Mouse (Mus musculus): ENCODE data around the gene Mgst3. TPM values are rescaled to one million over a fixed set of nuclear protein-coding genes. Genes with fewer than 3 reads are reported as not detected.

Gene Mgst3
- polyA plus RNA-seq, 1 experiment from 2014 or later = 223 TPM

GRCm38 (mm10) chr1:167386466-167386865, 7.2 kb downstream of the Mgst3 start:
- Histone ChIP-seq H3K4me1 (no peaks in the 10 kb centered on the region), H3K4me3 (replicated peaks) (no peak overlapping the region), H3K9ac (replicated peaks) (no peak overlapping the region), H3K27ac (replicated peaks) (no peak overlapping the region), H3K27me3 (replicated peaks) (peaks cover 9% of the 10 kb centered on the region; the same call in 1 of the 2 replicates), H3K4me2 (no peak overlapping the region), H3K36me3 (no peaks in the 10 kb centered on the region), H3K9me3 (replicated peaks) (no peaks in the 10 kb centered on the region)
- ATAC-seq (ENCODE audit: low FRiP score) = no peak
- 41% methylated on average over 1 of the region's 2 CpGs for WGBS

- no peak for ATAC-seq (ENCODE audit: low FRiP score)
- Histone ChIP-seq H3K9me3 (replicated peaks) (no peaks in the 10 kb centered on the region), H3K4me1 (no peaks in the 10 kb centered on the region), H3K9ac (replicated peaks) (no peak overlapping the region), H3K27ac (replicated peaks) (no peak overlapping the region), H3K27me3 (replicated peaks) (peaks cover 9% of the 10 kb centered on the region; the same call in 1 of the 2 replicates), H3K4me2 (no peak overlapping the region), H3K36me3 (no peaks in the 10 kb centered on the region), H3K4me3 (replicated peaks) (no peak overlapping the region)
- WGBS = 78% methylated on average over 5 of the region's 5 CpGs
Observed at GRCm38 (mm10) chr1:167385636-167386035, 8.0 kb downstream of the Mgst3 start.

DNA sequence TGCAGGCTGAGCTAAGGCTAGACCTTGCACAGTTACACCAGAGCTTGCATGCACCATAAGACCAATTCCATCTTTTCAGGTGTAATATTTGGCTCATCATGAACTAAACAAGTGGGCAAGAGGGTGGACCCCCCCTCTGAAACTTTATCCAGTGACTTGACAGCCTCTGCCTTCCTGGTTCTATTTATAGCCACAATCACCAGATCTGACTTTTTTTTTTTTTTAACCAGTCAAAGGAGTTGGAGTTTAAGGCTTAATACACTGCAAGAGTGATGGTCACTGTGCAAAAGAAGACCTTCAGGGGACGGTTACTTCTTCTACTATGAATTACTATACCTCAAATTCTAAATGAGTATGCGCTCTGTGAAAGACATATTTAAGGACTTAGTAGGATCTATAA, 8.4 kb downstream of the Mgst3 start:
- Histone ChIP-seq H3K36me3 (no peaks in the 10 kb centered on the region), H3K9me3 (replicated peaks) (no peaks in the 10 kb centered on the region), H3K27ac (replicated peaks) (no peak overlapping the region), H3K4me2 (no peak overlapping the region), H3K27me3 (replicated peaks) (peaks cover 9% of the 10 kb centered on the region; the same call in 1 of the 2 replicates), H3K4me3 (replicated peaks) (no peak overlapping the region), H3K9ac (replicated peaks) (no peak overlapping the region), H3K4me1 (no peaks in the 10 kb centered on the region)
- ATAC-seq (ENCODE audit: low FRiP score) = no peak
- 92% methylated on average over 2 of the region's 2 CpGs for whole genome bisulfite sequencing

DNA sequence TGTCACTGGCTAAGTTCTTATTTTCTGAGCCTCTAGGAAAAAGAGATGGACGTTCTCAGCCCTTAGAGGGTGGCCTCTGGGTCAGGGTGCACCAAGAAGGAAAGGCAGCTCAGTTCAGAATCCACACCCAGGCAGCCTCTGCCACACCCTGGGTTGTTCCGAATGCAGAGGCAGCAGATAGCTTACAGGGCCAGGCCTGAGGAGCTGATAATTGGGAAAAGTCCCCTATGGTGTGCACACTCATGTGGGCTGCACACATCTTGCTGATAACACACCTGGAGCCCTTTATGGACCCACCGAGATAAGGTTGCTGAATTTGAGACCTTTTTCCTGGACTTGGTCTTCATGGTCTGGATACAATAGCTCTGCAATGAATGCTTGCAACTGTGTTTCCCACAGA, 9.5 kb downstream of the Mgst3 start:
- no peak overlapping the region for H3K4me2 ChIP-seq
- 71% methylated on average over 3 of the region's 3 CpGs for WGBS
- H3K4me3 ChIP-seq (replicated peaks) = no peak overlapping the region
- peaks cover 9% of the 10 kb centered on the region; the same call in 1 of the 2 replicates for H3K27me3 ChIP-seq (replicated peaks)
- H3K9me3 ChIP-seq (replicated peaks) = no peaks in the 10 kb centered on the region
- H3K4me1 ChIP-seq = no peaks in the 10 kb centered on the region
- no peak overlapping the region for H3K9ac ChIP-seq (replicated peaks)
- H3K36me3 ChIP-seq = no peaks in the 10 kb centered on the region
- no peak overlapping the region for H3K27ac ChIP-seq (replicated peaks)
- ATAC-seq (ENCODE audit: low FRiP score) = no peak

DNA sequence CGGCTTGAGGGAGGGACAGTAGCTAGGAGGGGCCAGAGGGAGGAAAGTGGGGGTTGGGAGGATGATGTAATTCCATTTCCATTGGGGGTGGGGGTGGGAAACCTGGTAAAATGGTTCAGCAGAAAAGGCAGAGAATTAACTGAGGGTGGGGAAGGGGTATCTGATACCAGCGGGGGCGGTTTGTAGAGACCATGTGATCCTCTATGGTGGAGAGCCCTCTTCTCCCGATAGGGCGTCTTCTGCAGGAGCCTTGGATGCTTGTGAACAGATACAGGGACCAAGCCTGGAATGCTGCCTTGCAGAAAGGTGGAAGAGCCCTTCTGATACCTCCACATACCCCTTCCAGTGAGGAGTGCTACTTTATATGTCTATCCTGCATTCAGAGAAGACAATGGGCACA, 10.5 kb downstream of the Mgst3 start:
- H3K9me3 ChIP-seq (replicated peaks) = no peaks in the 10 kb centered on the region
- H3K4me1 ChIP-seq = peaks cover 3% of the 10 kb centered on the region
- peaks cover under 1% of the 10 kb centered on the region; the same call in 1 of the 2 replicates for H3K27me3 ChIP-seq (replicated peaks)
- no peak overlapping the region for H3K4me3 ChIP-seq (replicated peaks)
- H3K4me2 ChIP-seq = no peak overlapping the region
- ATAC-seq (ENCODE audit: low FRiP score) = no peak
- 74% methylated on average over 5 of the region's 5 CpGs for WGBS
- no peaks in the 10 kb centered on the region for H3K36me3 ChIP-seq
- no peak overlapping the region for H3K27ac ChIP-seq (replicated peaks)
- no peak overlapping the region for H3K9ac ChIP-seq (replicated peaks)

DNA sequence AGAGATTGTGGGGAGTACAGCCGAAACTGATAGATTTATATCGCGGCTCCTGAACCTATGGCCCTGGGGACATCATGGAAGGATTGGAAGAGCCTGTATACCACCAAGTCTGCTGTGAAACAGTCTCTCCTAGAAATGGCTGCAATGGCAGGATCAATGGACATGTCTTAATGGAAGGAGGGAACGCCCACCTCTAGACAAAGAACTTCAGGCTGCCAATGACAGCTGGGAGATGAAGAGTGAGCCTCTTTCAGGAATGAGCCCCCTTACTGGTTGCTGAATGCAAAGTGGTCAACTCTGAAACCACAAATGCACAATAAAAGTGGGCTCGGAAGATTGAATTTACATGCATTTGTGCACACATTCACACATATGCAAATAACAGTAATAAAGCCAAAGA, 10.9 kb downstream of the Mgst3 start:
- no peak overlapping the region for H3K9ac ChIP-seq (replicated peaks)
- no peak overlapping the region for H3K4me2 ChIP-seq
- H3K27me3 ChIP-seq (replicated peaks) = no peaks in the 10 kb centered on the region
- no peak overlapping the region for H3K4me3 ChIP-seq (replicated peaks)
- no peak for ATAC-seq (ENCODE audit: low FRiP score)
- no peaks in the 10 kb centered on the region for H3K9me3 ChIP-seq (replicated peaks)
- WGBS = 58% methylated on average over 5 of the region's 5 CpGs
- H3K36me3 ChIP-seq = no peaks in the 10 kb centered on the region
- H3K4me1 ChIP-seq = peaks cover 7% of the 10 kb centered on the region
- no peak overlapping the region for H3K27ac ChIP-seq (replicated peaks)

DNA sequence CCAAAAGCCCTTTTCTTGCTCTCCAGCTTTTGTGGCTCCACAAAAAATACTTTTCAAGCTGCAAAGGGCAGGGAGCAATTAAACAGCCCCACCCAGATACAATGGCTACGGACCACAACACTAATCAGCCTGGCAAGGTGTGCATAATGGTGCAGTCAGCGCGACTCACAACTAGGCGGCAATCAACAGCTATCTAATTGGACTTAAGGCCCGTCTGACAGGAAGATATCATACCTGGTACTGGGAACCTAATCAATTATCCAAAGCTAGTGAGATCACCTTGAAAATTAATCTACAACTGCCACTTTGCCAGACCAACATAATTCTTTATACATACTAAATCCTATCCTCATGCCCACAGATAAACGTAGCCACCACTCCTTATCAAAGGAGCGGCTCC, 11.3 kb downstream of the Mgst3 start:
- Histone ChIP-seq H3K4me3 (replicated peaks) (no peak overlapping the region), H3K9me3 (replicated peaks) (no peaks in the 10 kb centered on the region), H3K27me3 (replicated peaks) (no peaks in the 10 kb centered on the region), H3K27ac (replicated peaks) (no peak overlapping the region), H3K4me1 (peaks cover 10% of the 10 kb centered on the region), H3K4me2 (no peak overlapping the region), H3K36me3 (no peaks in the 10 kb centered on the region), H3K9ac (replicated peaks) (no peak overlapping the region)
- 72% methylated on average over 7 of the region's 7 CpGs for WGBS
- ATAC-seq (ENCODE audit: low FRiP score) = no peak

- Histone ChIP-seq H3K4me1 (peaks cover 14% of the 10 kb centered on the region), H3K27me3 (replicated peaks) (no peaks in the 10 kb centered on the region), H3K9ac (replicated peaks) (no peak overlapping the region), H3K27ac (replicated peaks) (no peak overlapping the region), H3K36me3 (peaks cover 1% of the 10 kb centered on the region), H3K4me2 (no peak overlapping the region), H3K4me3 (replicated peaks) (no peak overlapping the region), H3K9me3 (replicated peaks) (no peaks in the 10 kb centered on the region)
- 85% methylated on average over 8 of the region's 8 CpGs for WGBS
- ATAC-seq (ENCODE audit: low FRiP score) = no peak
Observed at GRCm38 (mm10) chr1:167381050-167382015, 12.3 kb downstream of the Mgst3 start.

DNA sequence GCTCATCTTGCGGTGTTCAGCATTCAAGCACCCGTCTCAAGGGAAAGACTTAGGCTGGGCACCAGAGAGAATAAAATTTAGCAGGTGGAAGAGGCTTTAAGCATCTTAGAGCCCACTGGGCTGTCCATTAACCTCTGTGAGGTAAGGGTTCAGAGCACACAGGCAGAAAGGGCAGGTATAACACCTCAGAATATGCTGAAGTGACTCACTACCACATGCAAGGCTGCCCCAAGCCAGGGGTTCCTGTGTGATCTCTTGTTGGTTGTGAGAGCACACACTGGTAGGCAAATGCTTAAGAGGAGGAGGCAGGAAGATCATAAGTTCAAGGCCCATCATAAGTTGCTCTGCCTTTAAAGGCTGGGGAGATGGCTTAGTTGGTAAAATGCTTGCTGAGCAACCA, 13.4 kb downstream of the Mgst3 start:
- Histone ChIP-seq H3K4me1 (peaks cover 14% of the 10 kb centered on the region), H3K9me3 (replicated peaks) (no peaks in the 10 kb centered on the region), H3K4me2 (no peak overlapping the region), H3K27me3 (replicated peaks) (no peaks in the 10 kb centered on the region), H3K4me3 (replicated peaks) (no peak overlapping the region), H3K9ac (replicated peaks) (no peak overlapping the region), H3K36me3 (peaks cover 7% of the 10 kb centered on the region), H3K27ac (replicated peaks) (no peak overlapping the region)
- ATAC-seq (ENCODE audit: low FRiP score) = no peak
- WGBS = 87% methylated on average over 2 of the region's 2 CpGs

- H3K4me2 ChIP-seq = no peak overlapping the region
- H3K4me1 ChIP-seq = peaks cover 14% of the 10 kb centered on the region
- no peaks in the 10 kb centered on the region for H3K27me3 ChIP-seq (replicated peaks)
- peaks cover 7% of the 10 kb centered on the region for H3K36me3 ChIP-seq
- 80% methylated on average over 5 of the region's 5 CpGs for WGBS
- no peak overlapping the region for H3K27ac ChIP-seq (replicated peaks)
- H3K9me3 ChIP-seq (replicated peaks) = no peaks in the 10 kb centered on the region
- H3K4me3 ChIP-seq (replicated peaks) = no peak overlapping the region
- H3K9ac ChIP-seq (replicated peaks) = no peak overlapping the region
- ATAC-seq (ENCODE audit: low FRiP score) = no peak
Observed at GRCm38 (mm10) chr1:167379751-167380150, 13.9 kb downstream of the Mgst3 start.

DNA sequence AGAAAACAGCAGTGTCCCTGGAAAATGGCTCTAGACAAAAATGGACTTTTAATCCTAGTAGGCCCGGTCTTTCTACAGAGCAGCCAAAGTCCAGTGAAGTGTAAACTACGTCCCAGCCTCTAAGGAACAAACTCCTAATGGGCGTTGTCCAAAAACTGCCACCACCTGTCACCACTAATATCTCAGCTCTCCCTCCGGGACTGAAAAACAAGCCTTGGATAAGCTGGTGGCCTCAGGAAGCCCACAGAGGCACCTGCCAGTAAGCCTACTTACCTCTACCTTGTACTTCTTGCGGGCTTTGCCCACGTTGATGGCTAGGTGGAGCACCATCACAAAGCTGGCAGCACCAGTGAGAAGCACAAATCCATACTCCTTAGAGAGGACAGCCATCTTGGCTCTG, 15.6 kb downstream of the Mgst3 start:
- no peak overlapping the region for H3K9ac ChIP-seq (replicated peaks)
- no peak overlapping the region for H3K4me3 ChIP-seq (replicated peaks)
- H3K27me3 ChIP-seq (replicated peaks) = no peaks in the 10 kb centered on the region
- H3K9me3 ChIP-seq (replicated peaks) = no peaks in the 10 kb centered on the region
- H3K27ac ChIP-seq (replicated peaks) = no peak overlapping the region
- WGBS = 76% methylated on average over 6 of the region's 6 CpGs
- H3K4me1 ChIP-seq = peaks cover 14% of the 10 kb centered on the region
- ATAC-seq (ENCODE audit: low FRiP score) = no peak
- peaks cover 11% of the 10 kb centered on the region for H3K36me3 ChIP-seq
- no peak overlapping the region for H3K4me2 ChIP-seq

GRCm38 (mm10) chr1:167374942-167375341, 18.7 kb downstream of the Mgst3 start:
- Histone ChIP-seq H3K4me3 (replicated peaks) (no peak overlapping the region), H3K27ac (replicated peaks) (no peak overlapping the region)
- ATAC-seq (ENCODE audit: low FRiP score) = no peak

More at GRCm38 (mm10) chr1:167374942-167375341, 18.7 kb downstream of the Mgst3 start:
- H3K9ac ChIP-seq (replicated peaks) = no peak overlapping the region
- peaks cover 21% of the 10 kb centered on the region for H3K36me3 ChIP-seq
- H3K4me1 ChIP-seq = peaks cover 14% of the 10 kb centered on the region
- no peaks in the 10 kb centered on the region for H3K9me3 ChIP-seq (replicated peaks)
- WGBS = 53% methylated on average over 2 of the region's 2 CpGs
- H3K4me2 ChIP-seq = no peak overlapping the region
- H3K27me3 ChIP-seq (replicated peaks) = no peaks in the 10 kb centered on the region
